Mouse (Mus musculus): ENCODE results near the gene H2-Ab1. TPM values are rescaled to one million over a fixed set of nuclear protein-coding genes. Genes with fewer than 3 reads are reported as not detected.
A peak's percentile ranks its signal among the peaks of the same experiment; 100 is the strongest.
"Not testable (repeated sequence)": the region's sequence is repeated elsewhere in the genome, so short reads cannot be mapped to it uniquely, and the experiment has no call there.

The H2-Ab1 gene
- total and polyA plus RNA-seq, 2 experiments from 2014 or later = 0.69 to 2.0 TPM

DNA sequence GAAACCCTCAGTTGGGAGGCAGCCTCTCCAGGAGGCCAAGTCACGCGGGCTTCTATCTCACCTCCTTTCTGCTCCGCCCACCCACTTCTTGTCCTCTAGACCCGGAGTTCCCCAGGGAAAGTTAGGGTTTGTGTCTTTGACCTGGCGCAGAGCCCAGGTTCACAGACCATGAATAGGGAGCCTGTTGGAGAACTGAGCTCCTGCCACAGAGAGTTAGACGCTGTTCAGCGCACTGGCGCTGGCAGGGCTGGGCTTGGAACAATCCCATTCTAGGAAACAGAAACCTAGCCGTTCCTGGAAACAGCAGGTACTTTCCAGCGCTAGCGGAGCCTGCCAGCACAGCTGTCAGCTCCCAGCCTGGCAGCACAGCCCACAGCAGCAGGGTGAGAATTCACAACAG is 38.8 kb upstream of the H2-Ab1 start:
- TF ChIP-seq CTCF (IDR thresholded peaks at IDR 0.05; ENCODE audit: low read depth) = no peak
- no peak for TF ChIP-seq EP300 (IDR thresholded peaks at IDR 0.05; ENCODE audit: low read depth)
- Histone ChIP-seq H3K27ac (ENCODE audit: low read depth) (no peak overlapping the region), H3K9me3 (replicated peaks; ENCODE audit: control insufficient read depth, low read length) (no peaks in the 10 kb centered on the region), H3K27me3 (ENCODE audit: control insufficient read depth, insufficient read depth, low read length) (peaks cover 8% of the 10 kb centered on the region; the same call in 1 of the 2 replicates), H3K4me2 (ENCODE audit: low read depth, low read length) (no peak overlapping the region), H3K9ac (replicated peaks; ENCODE audit: low read depth, low read length) (no peak overlapping the region), H3K36me3 (replicated peaks; ENCODE audit: control insufficient read depth, insufficient read depth, low read length) (0 out of 2 replicates have a peak, but pooled peaks cover 5% of the 10 kb centered on the region), H3K4me1 (ENCODE audit: control insufficient read depth, insufficient read depth) (no peaks in the 10 kb centered on the region), H3K4me3 (ENCODE audit: low read depth, low read length) (no peak overlapping the region)
- no peak for DNase-seq (ENCODE audit: low spot score)
- ATAC-seq (ENCODE audit: insufficient read depth, low read depth) = peak; percentile 53
- 64% methylated on average over 11 of the region's 11 CpGs for WGBS

DNA sequence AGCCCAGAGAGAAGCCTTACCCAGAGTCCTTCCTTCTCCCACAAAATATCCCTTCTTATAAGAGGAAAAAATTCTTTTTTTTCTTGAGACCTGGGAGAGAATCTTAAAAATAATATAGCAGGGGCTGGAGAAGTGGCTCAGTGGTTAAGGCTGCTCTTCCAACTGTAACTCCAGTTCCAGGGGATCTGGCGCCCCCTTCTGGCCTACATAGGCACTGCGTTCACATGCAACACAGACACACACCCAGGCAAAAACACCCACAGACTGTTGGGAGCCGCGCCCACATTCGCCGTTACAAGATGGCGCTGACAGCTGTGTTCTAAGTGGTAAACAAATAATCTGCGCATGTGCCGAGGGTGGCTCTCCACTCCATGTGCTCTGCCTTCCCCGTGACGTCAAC is 38.4 kb upstream of the H2-Ab1 start:
- TF ChIP-seq CTCF (IDR thresholded peaks at IDR 0.05; ENCODE audit: low read depth) = peak; percentile 28
- WGBS = 87% methylated on average over 7 of the region's 11 CpGs
- not testable (repeated sequence) for H3K4me3 ChIP-seq (ENCODE audit: low read depth, low read length); H3K27me3 ChIP-seq (ENCODE audit: control insufficient read depth, insufficient read depth, low read length); H3K4me1 ChIP-seq (ENCODE audit: control insufficient read depth, insufficient read depth); ATAC-seq (ENCODE audit: insufficient read depth, low read depth); H3K4me2 ChIP-seq (ENCODE audit: low read depth, low read length); H3K36me3 ChIP-seq (replicated peaks; ENCODE audit: control insufficient read depth, insufficient read depth, low read length); H3K27ac ChIP-seq (ENCODE audit: low read depth); H3K9ac ChIP-seq (replicated peaks; ENCODE audit: low read depth, low read length); H3K9me3 ChIP-seq (replicated peaks; ENCODE audit: control insufficient read depth, low read length); DNase-seq (ENCODE audit: low spot score)

DNA sequence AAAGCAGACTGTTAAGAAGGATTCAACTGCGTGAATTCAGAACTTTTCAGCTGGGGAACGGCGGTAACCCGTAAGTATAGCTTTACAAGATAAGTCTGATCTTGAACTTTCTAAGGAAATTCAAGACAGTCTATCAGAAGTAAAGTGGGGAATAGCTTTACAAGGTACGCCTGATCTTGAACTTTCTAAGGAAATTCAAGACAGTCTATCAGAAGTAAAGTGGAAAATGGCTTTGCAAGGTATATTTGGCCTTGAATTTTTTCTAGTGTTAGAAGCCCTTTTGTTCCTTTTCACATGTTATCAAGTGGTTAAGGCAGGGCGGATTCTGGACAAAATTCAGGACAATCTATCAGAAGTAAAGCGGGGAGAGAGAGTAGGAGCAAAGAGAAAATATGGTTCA is 37.7 kb upstream of the H2-Ab1 start:
- H3K27me3 ChIP-seq (ENCODE audit: control insufficient read depth, insufficient read depth, low read length); DNase-seq (ENCODE audit: low spot score); H3K36me3 ChIP-seq (replicated peaks; ENCODE audit: control insufficient read depth, insufficient read depth, low read length); H3K9me3 ChIP-seq (replicated peaks; ENCODE audit: control insufficient read depth, low read length); ATAC-seq (ENCODE audit: insufficient read depth, low read depth); H3K27ac ChIP-seq (ENCODE audit: low read depth); H3K4me2 ChIP-seq (ENCODE audit: low read depth, low read length); H3K4me3 ChIP-seq (ENCODE audit: low read depth, low read length); H3K9ac ChIP-seq (replicated peaks; ENCODE audit: low read depth, low read length); H3K4me1 ChIP-seq (ENCODE audit: control insufficient read depth, insufficient read depth): not testable (repeated sequence)
- 83% methylated on average over 3 of the region's 7 CpGs for WGBS

DNA sequence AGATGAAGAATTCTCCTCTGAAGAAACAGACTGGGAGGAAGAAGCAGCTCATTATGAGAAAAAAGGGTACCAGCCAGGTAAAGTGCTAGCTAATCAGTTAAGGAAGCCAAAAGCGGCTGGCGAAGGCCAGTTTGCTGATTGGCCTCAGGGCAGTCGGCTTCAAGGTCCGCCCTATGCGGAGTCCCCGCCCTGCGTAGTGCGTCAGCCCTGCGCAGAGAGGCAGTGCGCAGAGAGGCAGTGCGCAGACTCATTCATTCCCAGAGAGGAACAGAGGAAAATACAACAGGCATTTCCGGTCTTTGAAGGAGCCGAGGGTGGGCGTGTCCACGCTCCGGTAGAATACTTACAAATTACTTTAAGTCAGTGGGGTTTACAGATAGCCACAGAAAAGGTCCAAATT is 37.1 kb upstream of the H2-Ab1 start:
- 100% methylated on average over 4 of the region's 16 CpGs for WGBS
- H3K9ac ChIP-seq (replicated peaks; ENCODE audit: low read depth, low read length); H3K4me3 ChIP-seq (ENCODE audit: low read depth, low read length); H3K9me3 ChIP-seq (replicated peaks; ENCODE audit: control insufficient read depth, low read length); H3K27ac ChIP-seq (ENCODE audit: low read depth); ATAC-seq (ENCODE audit: insufficient read depth, low read depth); H3K4me2 ChIP-seq (ENCODE audit: low read depth, low read length); H3K27me3 ChIP-seq (ENCODE audit: control insufficient read depth, insufficient read depth, low read length); DNase-seq (ENCODE audit: low spot score); H3K36me3 ChIP-seq (replicated peaks; ENCODE audit: control insufficient read depth, insufficient read depth, low read length); H3K4me1 ChIP-seq (ENCODE audit: control insufficient read depth, insufficient read depth): not testable (repeated sequence)

DNA sequence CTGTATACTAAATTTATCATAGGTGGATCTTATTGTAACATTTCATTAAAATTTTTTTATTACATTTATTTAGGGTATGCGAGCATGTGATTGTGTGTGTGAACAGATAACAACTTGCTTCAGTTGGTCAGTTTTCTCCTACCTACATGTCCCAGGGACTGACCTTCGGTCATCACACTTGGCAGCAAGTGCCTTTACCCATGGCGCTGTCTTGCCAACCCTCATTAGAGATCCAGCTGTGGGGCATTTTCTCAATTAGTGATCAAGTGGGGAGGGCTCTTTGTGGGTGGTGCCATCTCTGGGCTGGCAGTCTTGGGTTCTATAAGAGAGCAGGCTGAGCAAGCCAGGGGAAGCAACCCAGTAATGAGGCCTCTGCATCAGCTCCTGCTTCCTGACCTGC is 32.7 kb upstream of the H2-Ab1 start:
- no peak for ATAC-seq (ENCODE audit: insufficient read depth, low read depth)
- no peaks in the 10 kb centered on the region for H3K36me3 ChIP-seq (replicated peaks; ENCODE audit: control insufficient read depth, insufficient read depth, low read length)
- no peak overlapping the region for H3K4me3 ChIP-seq (ENCODE audit: low read depth, low read length)
- no peak overlapping the region for H3K4me2 ChIP-seq (ENCODE audit: low read depth, low read length)
- H3K9me3 ChIP-seq (replicated peaks; ENCODE audit: control insufficient read depth, low read length) = no peaks in the 10 kb centered on the region
- H3K9ac ChIP-seq (replicated peaks; ENCODE audit: low read depth, low read length) = no peak overlapping the region
- 75% methylated on average over 3 of the region's 3 CpGs for WGBS
- TF ChIP-seq EP300 (IDR thresholded peaks at IDR 0.05; ENCODE audit: low read depth) (no peak), CTCF (IDR thresholded peaks at IDR 0.05; ENCODE audit: low read depth) (no peak)
- H3K27ac ChIP-seq (ENCODE audit: low read depth) = no peak overlapping the region
- no peaks in the 10 kb centered on the region for H3K4me1 ChIP-seq (ENCODE audit: control insufficient read depth, insufficient read depth)
- H3K27me3 ChIP-seq (ENCODE audit: control insufficient read depth, insufficient read depth, low read length) = no peaks in the 10 kb centered on the region
- no peak for DNase-seq (ENCODE audit: low spot score)

DNA sequence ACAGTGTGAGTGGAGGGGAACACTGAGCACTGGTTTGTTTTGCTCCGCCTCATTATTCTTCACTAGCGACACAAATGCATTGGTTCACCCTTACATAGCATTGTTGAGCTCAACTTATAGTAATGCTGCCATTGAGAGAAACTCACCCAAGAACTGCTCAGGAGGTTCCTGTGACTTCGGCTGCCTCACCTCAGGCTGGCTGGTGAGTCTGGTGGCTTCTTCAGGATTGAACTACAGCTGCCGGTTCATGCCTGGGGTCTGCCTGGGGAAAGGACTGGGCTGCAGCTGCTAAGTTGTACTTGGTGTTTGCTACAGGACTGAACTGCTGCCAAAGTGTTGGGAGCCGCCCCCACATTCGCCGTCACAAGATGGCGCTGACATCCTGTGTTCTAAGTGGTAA is 32.1 kb upstream of the H2-Ab1 start:
- Histone ChIP-seq H3K9ac (replicated peaks; ENCODE audit: low read depth, low read length) (no peak overlapping the region), H3K36me3 (replicated peaks; ENCODE audit: control insufficient read depth, insufficient read depth, low read length) (no peaks in the 10 kb centered on the region), H3K9me3 (replicated peaks; ENCODE audit: control insufficient read depth, low read length) (no peaks in the 10 kb centered on the region), H3K27me3 (ENCODE audit: control insufficient read depth, insufficient read depth, low read length) (no peaks in the 10 kb centered on the region), H3K4me1 (ENCODE audit: control insufficient read depth, insufficient read depth) (no peaks in the 10 kb centered on the region), H3K4me2 (ENCODE audit: low read depth, low read length) (no peak overlapping the region), H3K4me3 (ENCODE audit: low read depth, low read length) (no peak overlapping the region), H3K27ac (ENCODE audit: low read depth) (no peak overlapping the region)
- DNase-seq (ENCODE audit: low spot score) (no peak), ATAC-seq (ENCODE audit: insufficient read depth, low read depth) (no peak)
- TF ChIP-seq CTCF (IDR thresholded peaks at IDR 0.05; ENCODE audit: low read depth) = no peak
- no peak for TF ChIP-seq EP300 (IDR thresholded peaks at IDR 0.05; ENCODE audit: low read depth)
- WGBS = 89% methylated on average over 8 of the region's 8 CpGs

DNA sequence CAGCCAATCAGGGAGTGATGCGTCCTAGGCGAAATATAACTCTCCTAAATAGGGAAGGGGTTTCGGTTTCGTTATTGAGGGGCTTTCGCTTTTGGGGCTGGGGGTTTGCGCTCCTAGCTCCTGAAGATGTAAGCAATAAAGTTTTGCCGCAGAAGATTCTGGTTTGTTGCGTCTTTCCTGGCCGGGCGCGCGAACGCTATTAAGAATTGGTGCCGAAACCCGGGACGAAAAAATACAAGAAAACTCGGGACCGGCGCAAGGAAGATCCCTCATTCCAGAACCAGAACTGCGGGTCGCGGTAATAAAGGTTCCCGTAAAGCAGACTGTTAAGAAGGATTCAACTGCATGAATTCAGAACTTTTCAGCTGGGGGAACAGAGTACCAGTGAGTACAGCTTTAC is 31.6 kb upstream of the H2-Ab1 start:
- DNase-seq (ENCODE audit: low spot score); H3K9me3 ChIP-seq (replicated peaks; ENCODE audit: control insufficient read depth, low read length); H3K36me3 ChIP-seq (replicated peaks; ENCODE audit: control insufficient read depth, insufficient read depth, low read length); H3K4me1 ChIP-seq (ENCODE audit: control insufficient read depth, insufficient read depth); H3K27ac ChIP-seq (ENCODE audit: low read depth); H3K4me2 ChIP-seq (ENCODE audit: low read depth, low read length); H3K4me3 ChIP-seq (ENCODE audit: low read depth, low read length); H3K27me3 ChIP-seq (ENCODE audit: control insufficient read depth, insufficient read depth, low read length); H3K9ac ChIP-seq (replicated peaks; ENCODE audit: low read depth, low read length); ATAC-seq (ENCODE audit: insufficient read depth, low read depth): not testable (repeated sequence)
- WGBS = 96% methylated on average over 13 of the region's 23 CpGs

DNA sequence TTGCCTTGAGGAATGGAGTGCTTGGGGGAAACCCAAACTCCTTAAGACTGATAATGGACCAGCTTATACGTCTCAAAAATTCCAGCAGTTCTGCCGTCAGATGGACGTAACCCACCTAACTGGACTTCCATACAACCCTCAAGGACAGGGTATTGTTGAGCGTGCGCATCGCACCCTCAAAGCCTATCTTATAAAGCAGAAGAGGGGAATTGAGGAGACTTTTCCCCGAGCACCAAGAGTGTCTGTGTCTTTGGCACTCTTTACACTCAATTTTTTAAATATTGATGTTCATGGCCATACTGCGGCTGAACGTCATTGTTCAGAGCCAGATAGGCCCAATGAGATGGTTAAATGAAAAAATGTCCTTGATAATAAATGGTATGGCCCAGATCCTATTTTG is 26.5 kb upstream of the H2-Ab1 start:
- DNase-seq (ENCODE audit: low spot score) = not testable (repeated sequence)

DNA sequence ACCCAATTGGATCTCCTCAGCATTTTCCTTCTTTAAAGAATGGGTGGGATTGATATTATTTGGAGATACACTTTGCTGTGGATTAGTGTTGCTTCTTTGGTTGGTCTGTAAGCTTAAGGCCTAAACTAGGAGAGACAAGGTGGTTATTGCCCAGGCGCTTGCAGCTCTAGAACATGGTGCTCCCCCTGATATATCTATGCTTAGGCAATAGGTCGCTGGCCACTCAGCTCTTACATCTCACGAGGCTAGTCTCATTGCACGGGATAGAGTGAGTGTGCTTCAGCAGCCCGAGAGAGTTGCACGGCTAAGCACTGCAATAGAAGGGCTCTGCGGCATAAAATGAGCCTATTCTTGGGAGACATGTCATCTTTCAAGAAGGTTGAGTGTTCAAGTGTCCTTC is 25.5 kb upstream of the H2-Ab1 start:
- not testable (repeated sequence) for H3K27ac ChIP-seq (ENCODE audit: low read depth); H3K4me3 ChIP-seq (ENCODE audit: low read depth, low read length); H3K9me3 ChIP-seq (replicated peaks; ENCODE audit: control insufficient read depth, low read length); DNase-seq (ENCODE audit: low spot score); H3K36me3 ChIP-seq (replicated peaks; ENCODE audit: control insufficient read depth, insufficient read depth, low read length); ATAC-seq (ENCODE audit: insufficient read depth, low read depth); H3K4me2 ChIP-seq (ENCODE audit: low read depth, low read length); H3K4me1 ChIP-seq (ENCODE audit: control insufficient read depth, insufficient read depth); H3K9ac ChIP-seq (replicated peaks; ENCODE audit: low read depth, low read length); H3K27me3 ChIP-seq (ENCODE audit: control insufficient read depth, insufficient read depth, low read length)
- 96% methylated on average over 4 of the region's 7 CpGs for WGBS

More for the DNA sequence above, 26.5 kb upstream of the H2-Ab1 start:
- H3K36me3 ChIP-seq (replicated peaks; ENCODE audit: control insufficient read depth, insufficient read depth, low read length); H3K27me3 ChIP-seq (ENCODE audit: control insufficient read depth, insufficient read depth, low read length); H3K9me3 ChIP-seq (replicated peaks; ENCODE audit: control insufficient read depth, low read length); H3K27ac ChIP-seq (ENCODE audit: low read depth); H3K4me1 ChIP-seq (ENCODE audit: control insufficient read depth, insufficient read depth); ATAC-seq (ENCODE audit: insufficient read depth, low read depth); H3K9ac ChIP-seq (replicated peaks; ENCODE audit: low read depth, low read length); H3K4me3 ChIP-seq (ENCODE audit: low read depth, low read length); H3K4me2 ChIP-seq (ENCODE audit: low read depth, low read length): not testable (repeated sequence)
- 90% methylated on average over 5 of the region's 9 CpGs for WGBS
